Mouse (Mus musculus) CH12.LX (cell line): Measurements from ENCODE around the gene Egln1. TPM values are rescaled to one million over a fixed set of nuclear protein-coding genes. Genes with fewer than 3 reads are reported as not detected.

Source experiments
- DNase-seq: peaks from one replicate; pipeline ENCODE4 v3.0.0-alpha.2; 2013; ENCODE audit errors: extremely low read depth
- H3K27ac ChIP-seq: 2 replicates; pipeline ENCODE4 v1.5.1; 2012; ENCODE audit warnings: low read depth, mild to moderate bottlenecking, control low read depth, moderate library complexity; ENCODE audit not compliant: insufficient read depth
- H3K27me3 ChIP-seq: replicated peaks from 2 replicates; pipeline ENCODE3; 2012; ENCODE audit warnings: inconsistent platforms
- H3K36me3 ChIP-seq, 2 experiments: replicated peaks in 1 of 2; 2 replicates each; pipeline versions ENCODE3 to v1.6.1; 2012; ENCODE audit warnings: inconsistent platforms in 1 of 2, low read length in 1 of 2, mild to moderate bottlenecking in 1 of 2, mixed read lengths in 1 of 2, moderate library complexity in 1 of 2; ENCODE audit not compliant: control insufficient read depth in 1 of 2, insufficient read depth in 1 of 2
- H3K4me1 ChIP-seq, 2 experiments: 2 replicates each; pipeline ENCODE4 v1.6.1; 2012; ENCODE audit warnings: inconsistent platforms in 1 of 2, moderate library complexity in 1 of 2; ENCODE audit not compliant: insufficient read depth in 2 of 2, control insufficient read depth in 1 of 2
- H3K4me2 ChIP-seq: 2 replicates; pipeline ENCODE4 v1.6.1; 2012; ENCODE audit warnings: low read depth, mild to moderate bottlenecking, control low read depth; ENCODE audit not compliant: poor library complexity, insufficient read depth, severe bottlenecking
- H3K4me3 ChIP-seq, 3 experiments: fragments of 150-350 bp in 1 of 3; sonication (generic) in 1 of 3; replicated peaks in 1 of 3; 2 replicates each; pipeline versions ENCODE3 to v1.5.1; 2011 to 2012; ENCODE audit warnings: low read depth in 2 of 3, low read length in 2 of 3, mild to moderate bottlenecking in 2 of 3, moderate library complexity in 2 of 3, control low read depth in 1 of 3, improper control_type of control experiment in 1 of 3, inconsistent platforms in 1 of 3, mixed read lengths in 1 of 3; ENCODE audit not compliant: poor library complexity in 1 of 3
- H3K79me2 ChIP-seq: replicated peaks from 2 replicates; pipeline ENCODE4 v1.6.1; 2012; ENCODE audit warnings: mild to moderate bottlenecking, moderate library complexity; ENCODE audit not compliant: control insufficient read depth, poor library complexity, insufficient read depth, severe bottlenecking; ENCODE audit errors: extremely low read depth
- H3K9ac ChIP-seq: 2 replicates; pipeline ENCODE4 v1.6.1; 2012; ENCODE audit warnings: low read depth, mild to moderate bottlenecking, control low read depth, moderate library complexity; ENCODE audit not compliant: insufficient read depth
- H3K9me3 ChIP-seq: replicated peaks from 2 replicates; pipeline ENCODE3; 2012; ENCODE audit warnings: low read length, inconsistent platforms, mixed read lengths
- CHD2 ChIP-seq: IDR thresholded peaks from 2 replicates; pipeline ENCODE4 v1.6.1; 2011; ENCODE audit warnings: low read length, improper control_type of control experiment
- CTCF ChIP-seq, 2 experiments: IDR thresholded peaks in 1 of 2; conservative IDR thresholded peaks in 1 of 2; 2 replicates each; pipeline ENCODE4 v1.5.1; 2011 to 2012; ENCODE audit warnings: low read depth in 2 of 2, low read length in 2 of 2, improper control_type of control experiment in 1 of 2, inconsistent platforms in 1 of 2, mild to moderate bottlenecking in 1 of 2, moderate library complexity in 1 of 2
- ETS1 ChIP-seq: conservative IDR thresholded peaks from 2 replicates; pipeline ENCODE4 v1.6.1; 2012; ENCODE audit warnings: low read depth, mild to moderate bottlenecking, inconsistent platforms, low read length, improper control_type of control experiment, moderate library complexity
- JUN ChIP-seq: IDR thresholded peaks from 2 replicates; pipeline ENCODE4 v1.6.1; 2011; ENCODE audit warnings: low read depth, mild to moderate bottlenecking, low read length, improper control_type of control experiment, moderate library complexity; ENCODE audit not compliant: insufficient read depth
- KAT2A ChIP-seq: IDR thresholded peaks from 2 replicates; pipeline ENCODE4 v1.6.1; 2012; ENCODE audit warnings: low read length, improper control_type of control experiment, inconsistent platforms; ENCODE audit not compliant: insufficient replicate concordance
- MYC ChIP-seq: IDR thresholded peaks from 2 replicates; pipeline ENCODE4 v1.6.1; 2011; ENCODE audit warnings: low read depth, mild to moderate bottlenecking, improper control_type of control experiment, low read length
- NRF1 ChIP-seq: IDR thresholded peaks from 2 replicates; pipeline ENCODE4 v1.6.1; 2014; ENCODE audit warnings: low read depth, mild to moderate bottlenecking, inconsistent platforms, low read length, improper control_type of control experiment, moderate library complexity
- PAX5 ChIP-seq: IDR thresholded peaks from 2 replicates; pipeline ENCODE4 v1.6.1; 2012; ENCODE audit warnings: low read length, inconsistent platforms, mixed read lengths
- POLR2AphosphoS2 ChIP-seq: IDR thresholded peaks from 2 replicates; pipeline ENCODE4 v1.6.1; 2011; ENCODE audit warnings: low read depth, low read length, improper control_type of control experiment
- RAD21 ChIP-seq: IDR thresholded peaks from 2 replicates; pipeline ENCODE4 v1.6.1; 2011; ENCODE audit warnings: low read depth, mild to moderate bottlenecking, low read length, improper control_type of control experiment, moderate library complexity
- SMC3 ChIP-seq: IDR thresholded peaks from 2 replicates; pipeline ENCODE4 v1.6.1; 2011; ENCODE audit warnings: low read depth, low read length, improper control_type of control experiment
- USF2 ChIP-seq: conservative IDR thresholded peaks from 2 replicates; pipeline ENCODE4 v1.6.1; 2011; ENCODE audit warnings: low read depth, low read length, improper control_type of control experiment
- ZNF384 ChIP-seq: IDR thresholded peaks from 2 replicates; pipeline ENCODE4 v1.6.1; 2012; ENCODE audit warnings: low read depth, low read length, improper control_type of control experiment, inconsistent platforms
- dilution Hi-C: fragments of 300-500 bp; cut with MboI; formaldehyde crosslinking; loops from 2 replicates; pipeline ENCODE4 v1.14.3; 2020; ENCODE audit warnings: low sequenced_read_pairs; ENCODE audit not compliant: extremely low pct_unique_long_range_greater_than_20kb, extremely low pct_ligation_motif_present
- in situ Hi-C: fragments of 300-500 bp; cut with MboI; formaldehyde crosslinking; loops from 3 replicates; pipeline ENCODE4 v1.14.3; 2019; ENCODE audit warnings: low sequenced_read_pairs, low pct_ligation_motif_present, low pct_unique_long_range_greater_than_20kb, mixed read lengths
- polyA plus RNA-seq: library from polyadenylated mRNA; unstranded; fragments of >175 nt; gene quantifications from 2 replicates; pipeline ENCODE4 v1.2.1, GENCODE M21; 2012; ENCODE audit warnings: low read depth; ENCODE audit not compliant: insufficient read length
- total RNA-seq, 2 experiments: library from RNA; depleted of rRNA; stranded (reverse); fragments of 300-350 nt in 1 of 2; fragments of >200 nt in 1 of 2; gene quantifications; 2 replicates each; pipeline ENCODE4 v1.2.3; 2012 to 2014

Gene Egln1
- total and polyA plus RNA-seq, 3 experiments = 19.0 to 34.7 (median 31.0) TPM

DNA sequence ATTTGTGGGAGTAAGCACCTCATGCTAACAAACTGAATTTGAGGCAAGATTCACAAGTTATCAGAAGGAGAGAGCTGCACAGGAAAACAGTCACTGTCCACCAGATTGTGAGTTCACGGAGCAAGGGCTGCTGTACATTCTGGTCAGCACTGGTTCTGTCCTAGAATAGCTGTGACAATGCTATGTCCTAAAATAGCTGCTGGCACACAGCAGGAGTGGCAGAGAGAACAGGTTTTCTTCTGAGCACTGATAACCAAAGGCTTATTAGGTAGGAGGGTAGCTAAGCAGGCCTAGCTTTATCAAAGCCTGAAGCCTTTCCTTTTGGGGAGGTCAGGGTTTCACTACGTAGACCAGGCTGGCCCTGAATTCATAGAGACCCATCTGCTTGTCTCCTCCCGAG is 88.9 kb downstream of the Egln1 start:
- dilution Hi-C loops (no loop called here), in situ Hi-C loops (no loop called here)
- Histone ChIP-seq H3K4me1 (peaks cover 3 to 37% of the 10 kb centered on the region in 2 experiments), H3K79me2 (peaks cover 58% of the 10 kb centered on the region), H3K4me3 (no peak overlapping the region), H3K4me2 (no peak overlapping the region), H3K36me3 (peaks cover 39 to 64% of the 10 kb centered on the region in 2 experiments), H3K9me3 (peaks cover 3% of the 10 kb centered on the region), H3K9ac (no peak overlapping the region), H3K27me3 (no peaks in the 10 kb centered on the region), H3K27ac (no peak overlapping the region)
- TF ChIP-seq CTCF (conservative IDR thresholded peaks at IDR 0.05 in 1 of 2, IDR thresholded peaks at IDR 0.05 in 1 of 2; ENCODE audit: low read depth in 2 of 2, low read length in 2 of 2) = no peak
- TF ChIP-seq CHD2 = no peak
- no peak for TF ChIP-seq MYC
- DNase-seq = no peak

DNA sequence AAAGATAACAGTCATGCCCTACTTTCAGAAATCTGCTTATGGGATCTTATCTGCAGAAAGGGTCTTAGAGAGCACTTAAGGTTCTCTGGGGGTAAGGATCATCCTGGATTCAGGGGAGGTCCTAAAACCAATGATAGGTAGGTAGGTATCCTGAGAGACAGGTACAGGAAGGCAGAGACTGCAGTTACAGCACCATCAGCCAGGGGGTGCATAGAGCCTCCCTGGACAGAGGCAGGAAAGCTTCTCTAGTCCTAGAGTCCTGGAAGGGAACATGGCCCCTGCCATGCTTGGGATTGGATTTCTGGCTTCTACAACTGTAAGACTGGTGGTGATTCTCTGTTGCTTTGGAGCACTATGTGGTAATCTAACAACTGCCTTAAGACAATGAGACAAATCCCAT is 89.7 kb downstream of the Egln1 start:
- peaks cover 3% of the 10 kb centered on the region for H3K9me3 ChIP-seq
- H3K36me3 ChIP-seq = peaks cover 46 to 68% of the 10 kb centered on the region in 2 experiments
- peak; percentile 35 for DNase-seq
- no peak overlapping the region for H3K4me2 ChIP-seq
- in situ Hi-C loops (no loop called here), dilution Hi-C loops (no loop called here)
- no peak overlapping the region for H3K4me3 ChIP-seq
- no peaks in the 10 kb centered on the region for H3K27me3 ChIP-seq
- peaks cover 51% of the 10 kb centered on the region for H3K79me2 ChIP-seq
- TF ChIP-seq RAD21 = peak; percentile 13
- TF ChIP-seq KAT2A = no peak
- TF ChIP-seq SMC3 = peak; percentile 32
- no peak for TF ChIP-seq ZNF384
- no peak for TF ChIP-seq POLR2AphosphoS2
- TF ChIP-seq PAX5 = no peak
- TF ChIP-seq CTCF (conservative IDR thresholded peaks at IDR 0.05 in 1 of 2, IDR thresholded peaks at IDR 0.05 in 1 of 2; ENCODE audit: low read depth in 2 of 2, low read length in 2 of 2) = peak; percentile 36 to 57; a peak in 3 of 4 replicates
- TF ChIP-seq NRF1 = no peak
- TF ChIP-seq USF2 = no peak
- TF ChIP-seq ETS1 = no peak
- no peak for TF ChIP-seq JUN
- no peak overlapping the region for H3K27ac ChIP-seq
- H3K9ac ChIP-seq = no peak overlapping the region
- peaks cover 0 to 29% of the 10 kb centered on the region in 2 experiments; a peak in 3 of 4 replicates for H3K4me1 ChIP-seq

Other genes with a start within 250 kb of the Egln1 start
- gene Ttc13, start 227.3 kb downstream of the Egln1 start, total RNA-seq (2012; rRNA removed) = 33.6 and 36.6 TPM in 2 replicates
- gene Ttc13, start 227.3 kb downstream of the Egln1 start, total RNA-seq (2014; rRNA removed) = 33.5 and 35.8 TPM in 2 replicates
- gene Ttc13, start 227.3 kb downstream of the Egln1 start, polyA plus RNA-seq = 26.3 and 30.8 TPM in 2 replicates
- gene Arv1, start 227.2 kb downstream of the Egln1 start, total RNA-seq (2012; rRNA removed) = 9.7 and 11.5 TPM in 2 replicates
- gene Arv1, start 227.2 kb downstream of the Egln1 start, total RNA-seq (2014; rRNA removed) = 11.4 and 11.9 TPM in 2 replicates
- 18.8 and 22.0 TPM in 2 replicates for gene Arv1, start 227.2 kb downstream of the Egln1 start, polyA plus RNA-seq
- gene Fam89a, start 197.5 kb downstream of the Egln1 start, total RNA-seq (2012; rRNA removed) = 4.5 and 4.8 TPM in 2 replicates
- 2.2 and 2.5 TPM in 2 replicates for gene Fam89a, start 197.5 kb downstream of the Egln1 start, total RNA-seq (2014; rRNA removed)
- gene Fam89a, start 197.5 kb downstream of the Egln1 start, polyA plus RNA-seq = 3.7 and 4.9 TPM in 2 replicates
- gene Trim67, start 156.2 kb downstream of the Egln1 start, total RNA-seq (2012; rRNA removed) = 0.04 and 0.08 TPM in 2 replicates
- not detected in 2 replicates for gene Trim67, start 156.2 kb downstream of the Egln1 start, total RNA-seq (2014; rRNA removed)
- 0.04 TPM in 1 of 2 replicates, not detected in the other for gene Trim67, start 156.2 kb downstream of the Egln1 start, polyA plus RNA-seq
- 73.6 and 89.1 TPM in 2 replicates for gene Gnpat, start 86.3 kb downstream of the Egln1 start, total RNA-seq (2012; rRNA removed)
- gene Gnpat, start 86.3 kb downstream of the Egln1 start, total RNA-seq (2014; rRNA removed) = 52.5 and 62.3 TPM in 2 replicates
- gene Gnpat, start 86.3 kb downstream of the Egln1 start, polyA plus RNA-seq = 77.3 and 91.5 TPM in 2 replicates
- 47.6 and 61.6 TPM in 2 replicates for gene 2810004N23Rik, start 86.2 kb downstream of the Egln1 start, total RNA-seq (2012; rRNA removed)
- gene 2810004N23Rik, start 86.2 kb downstream of the Egln1 start, total RNA-seq (2014; rRNA removed) = 45.1 and 51.4 TPM in 2 replicates
- 75.7 and 76.8 TPM in 2 replicates for gene 2810004N23Rik, start 86.2 kb downstream of the Egln1 start, polyA plus RNA-seq
- gene Exoc8, start 51.6 kb downstream of the Egln1 start, total RNA-seq (2012; rRNA removed) = 11.2 and 13.6 TPM in 2 replicates
- gene Exoc8, start 51.6 kb downstream of the Egln1 start, total RNA-seq (2014; rRNA removed) = 9.4 and 10.7 TPM in 2 replicates
- 5.9 and 6.4 TPM in 2 replicates for gene Exoc8, start 51.6 kb downstream of the Egln1 start, polyA plus RNA-seq
- gene Sprtn, start 51.4 kb downstream of the Egln1 start, total RNA-seq (2012; rRNA removed) = 16.0 and 18.2 TPM in 2 replicates
- 19.2 and 23.0 TPM in 2 replicates for gene Sprtn, start 51.4 kb downstream of the Egln1 start, total RNA-seq (2014; rRNA removed)
- 23.4 and 26.5 TPM in 2 replicates for gene Sprtn, start 51.4 kb downstream of the Egln1 start, polyA plus RNA-seq
- 62.9 and 68.0 TPM in 2 replicates for gene Tsnax, start 63.7 kb upstream of the Egln1 start, total RNA-seq (2012; rRNA removed)
- gene Tsnax, start 63.7 kb upstream of the Egln1 start, total RNA-seq (2014; rRNA removed) = 47.8 and 48.0 TPM in 2 replicates
- 71.5 and 75.0 TPM in 2 replicates for gene Tsnax, start 63.7 kb upstream of the Egln1 start, polyA plus RNA-seq
- gene Disc1, start 104.9 kb upstream of the Egln1 start, total RNA-seq (2012; rRNA removed) = not detected in 2 replicates
- not detected in 2 replicates for gene Disc1, start 104.9 kb upstream of the Egln1 start, total RNA-seq (2014; rRNA removed)
- not detected in 2 replicates for gene Disc1, start 104.9 kb upstream of the Egln1 start, polyA plus RNA-seq